18 mouse cellular contexts compared by ENCODE assay signal in genomic region chr2:181572921-181573920, GRCm38 (mm10). TPM values are rescaled to one million over a fixed set of nuclear protein-coding genes. Genes with fewer than 3 reads are reported as not detected.
A peak's percentile ranks its signal among the peaks of the same experiment; 100 is the strongest.
DNase-seq lines count a peak whose midpoint lies in the region; ATAC-seq and TF ChIP-seq lines count a peak whose summit lies in the region.
"Had no signal": no experiment of that assay in that cellular context is flagged by ENCODE, and none has a peak within 500 bp of the region (broad histone marks: within the 10 kb centered on the region; RNA-seq: fewer than 3 reads in every experiment).

No protein-coding gene starts in this region.

- no peak overlapping the region for H3K4me2 ChIP-seq in liver, embryonic 11.5 days
- H3K4me2 ChIP-seq in hindbrain, postnatal 0 days (ENCODE audit: low read depth, low read length), result no peak overlapping the region
- H3K4me2 ChIP-seq: embryonic facial prominence, embryonic 15.5 days; forebrain, embryonic 12.5 days; hindbrain, embryonic 12.5 days; liver, embryonic 13.5 days; neural tube, embryonic 15.5 days had no signal

- H3K4me1 ChIP-seq in liver, embryonic 11.5 days (replicated peaks; ENCODE audit: control insufficient read depth, insufficient read depth, low read length), result peaks cover 37% of the 10 kb centered on the region
- peaks cover 3% of the 10 kb centered on the region; the same call in 1 of the 2 replicates for H3K4me1 ChIP-seq in hindbrain, postnatal 0 days (ENCODE audit: insufficient read depth, low read length)
- H3K4me1 ChIP-seq: forebrain, embryonic 12.5 days had no signal

- no peak overlapping the region for H3K9ac ChIP-seq in liver, embryonic 11.5 days (ENCODE audit: low read depth, low read length)
- no peak overlapping the region for H3K9ac ChIP-seq in hindbrain, postnatal 0 days (replicated peaks; ENCODE audit: low read length)
- H3K9ac ChIP-seq: embryonic facial prominence, embryonic 15.5 days; forebrain, embryonic 12.5 days; hindbrain, embryonic 12.5 days; neural tube, embryonic 15.5 days had no signal

- TF ChIP-seq CTCF in hindbrain, postnatal 0 days (IDR thresholded peaks at IDR 0.05; ENCODE audit: low read depth), result no peak

- H3K4me3 ChIP-seq in liver, embryonic 11.5 days (ENCODE audit: low read depth, low read length), result no peak overlapping the region
- no peak overlapping the region for H3K4me3 ChIP-seq in hindbrain, postnatal 0 days (ENCODE audit: low read length)
- H3K4me3 ChIP-seq: embryonic facial prominence, embryonic 15.5 days; forebrain, embryonic 12.5 days; hindbrain, embryonic 12.5 days; liver, embryonic 13.5 days; neural tube, embryonic 15.5 days had no signal

- H3K36me3 ChIP-seq in liver, embryonic 11.5 days (ENCODE audit: control insufficient read depth, insufficient read depth, low read length), result peaks cover 5% of the 10 kb centered on the region
- peaks cover 7% of the 10 kb centered on the region; the same call in 1 of the 2 replicates for H3K36me3 ChIP-seq in hindbrain, postnatal 0 days (ENCODE audit: insufficient read depth, low read length)

- peak; percentile 18; the same call in 1 of the 2 replicates for ATAC-seq in cerebellum, adult (ENCODE audit: insufficient number of reproducible peaks, low FRiP score, low TSS enrichment)
- ATAC-seq in liver, embryonic 11.5 days (replicated peaks; ENCODE audit: low FRiP score), result no peak
- no peak for ATAC-seq in hindbrain, postnatal 0 days
- ATAC-seq: activated CD4-positive, CD25-positive, alpha-beta regulatory T cell, adult 4 months; intestine, embryonic 16.5 days; lung, postnatal 0 days had no signal

- no peaks in the 10 kb centered on the region for H3K9me3 ChIP-seq in liver, embryonic 11.5 days (ENCODE audit: control insufficient read depth, low read length)
- no peaks in the 10 kb centered on the region for H3K9me3 ChIP-seq in hindbrain, postnatal 0 days (ENCODE audit: low read length)
- H3K9me3 ChIP-seq: embryonic facial prominence, embryonic 15.5 days; forebrain, embryonic 12.5 days; hindbrain, embryonic 12.5 days; liver, embryonic 13.5 days; neural tube, embryonic 15.5 days had no signal

- no peaks in the 10 kb centered on the region for H3K27me3 ChIP-seq in liver, embryonic 11.5 days (replicated peaks; ENCODE audit: control insufficient read depth, insufficient read depth, low read length)
- H3K27me3 ChIP-seq in hindbrain, postnatal 0 days (ENCODE audit: insufficient read depth, low read length), result no peaks in the 10 kb centered on the region
- H3K27me3 ChIP-seq: embryonic facial prominence, embryonic 15.5 days; forebrain, embryonic 12.5 days; hindbrain, embryonic 12.5 days; liver, embryonic 13.5 days; neural tube, embryonic 15.5 days had no signal

- WGBS in liver, embryonic 11.5 days, result 92% methylated on average over 15 of the region's 15 CpGs
- 94% methylated on average over 15 of the region's 15 CpGs for WGBS in hindbrain, postnatal 0 days

- H3K27ac ChIP-seq in liver, embryonic 11.5 days (ENCODE audit: low read depth, low read length), result no peak overlapping the region
- no peak overlapping the region for H3K27ac ChIP-seq in hindbrain, postnatal 0 days
- H3K27ac ChIP-seq: embryonic facial prominence, embryonic 15.5 days; forebrain, embryonic 12.5 days; hindbrain, embryonic 12.5 days; liver, embryonic 13.5 days; neural tube, embryonic 15.5 days had no signal

- no peak for DNase-seq in cerebellum, adult 11 months
- DNase-seq in liver, embryonic 11.5 days (ENCODE audit: low spot score), result peak; percentile 29
- no peak for DNase-seq in liver
- DNase-seq in cerebellum, adult 18-20 months, result peak; percentile 73 to 74
- DNase-seq in cerebellum, postnatal 25 days, result peak; percentile 62 to 64
- no peak for DNase-seq in thymus, postnatal 14 days
- DNase-seq in hindbrain, postnatal 0 days (ENCODE audit: low spot score), result no peak
- DNase-seq: kidney, postnatal 14 days; liver, embryonic 13.5 days; retina, postnatal 1 day had no signal

RNA-seq across cellular contexts. Expression of gene Uckl1, which starts 11.5 kb away (rescaled TPM):
- 44.5 and 51.2 TPM in 2 replicates for polyA plus RNA-seq in liver, embryonic 11.5 days (2014; fragmentation: Nextera tagmentation; extraction: Ambion mirVana)
- total RNA-seq in hindbrain, postnatal 0 days (2014; rRNA removed), result 49.9 and 58.2 TPM in 2 replicates
- polyA plus RNA-seq in hindbrain, postnatal 0 days (2015; fragmentation: Nextera tagmentation; extraction: Ambion mirVana), result 36.5 and 38.1 TPM in 2 replicates

RNA-seq across cellular contexts. Expression of gene Prpf6, which starts 18.4 kb away (rescaled TPM):
- 63.0 and 68.5 TPM in 2 replicates for polyA plus RNA-seq in liver, embryonic 11.5 days (2014; fragmentation: Nextera tagmentation; extraction: Ambion mirVana)
- total RNA-seq in hindbrain, postnatal 0 days (2014; rRNA removed), result 29.9 and 32.3 TPM in 2 replicates
- 39.8 and 42.4 TPM in 2 replicates for polyA plus RNA-seq in hindbrain, postnatal 0 days (2015; fragmentation: Nextera tagmentation; extraction: Ambion mirVana)

RNA-seq across cellular contexts. Expression of gene Zfp512b, which starts 19.4 kb away (rescaled TPM):
- polyA plus RNA-seq in liver, embryonic 11.5 days (2014; fragmentation: Nextera tagmentation; extraction: Ambion mirVana), result 31.2 and 33.9 TPM in 2 replicates
- total RNA-seq in hindbrain, postnatal 0 days (2014; rRNA removed), result 66.2 and 75.8 TPM in 2 replicates
- polyA plus RNA-seq in hindbrain, postnatal 0 days (2015; fragmentation: Nextera tagmentation; extraction: Ambion mirVana), result 70.3 and 74.6 TPM in 2 replicates

RNA-seq across cellular contexts. Expression of gene Samd10, which starts 25.8 kb away (rescaled TPM):
- 6.2 and 6.8 TPM in 2 replicates for polyA plus RNA-seq in liver, embryonic 11.5 days (2014; fragmentation: Nextera tagmentation; extraction: Ambion mirVana)
- 110 and 144 TPM in 2 replicates for total RNA-seq in hindbrain, postnatal 0 days (2014; rRNA removed)
- polyA plus RNA-seq in hindbrain, postnatal 0 days (2015; fragmentation: Nextera tagmentation; extraction: Ambion mirVana), result 124 and 138 TPM in 2 replicates

RNA-seq across cellular contexts. Expression of gene Dnajc5, which starts 52.9 kb away (rescaled TPM):
- polyA plus RNA-seq in liver, embryonic 11.5 days (2014; fragmentation: Nextera tagmentation; extraction: Ambion mirVana), result 61.1 and 65.6 TPM in 2 replicates
- total RNA-seq in hindbrain, postnatal 0 days (2014; rRNA removed), result 417 and 459 TPM in 2 replicates
- polyA plus RNA-seq in hindbrain, postnatal 0 days (2015; fragmentation: Nextera tagmentation; extraction: Ambion mirVana), result 260 and 276 TPM in 2 replicates

Comparison
In these comparisons a context has a peak if more than half of its experiments do, and no peak if none do; other contexts are left out.
1. DNase-seq: peak in liver, embryonic 11.5 days (single experiment), cerebellum, adult 18-20 months (2 of 2) and cerebellum, postnatal 25 days (2 of 2); none in cerebellum, adult 11 months (single experiment), liver (single experiment), thymus, postnatal 14 days (single experiment) and hindbrain, postnatal 0 days (single experiment).